Mouse (Mus musculus): ENCODE measurements around the gene En1. TPM values are rescaled to one million over a fixed set of nuclear protein-coding genes. Genes with fewer than 3 reads are reported as not detected.
A peak's percentile ranks its signal among the peaks of the same experiment; 100 is the strongest.

The En1 gene
- polyA plus RNA-seq (2015; fragmentation: Nextera tagmentation; extraction: Ambion mirVana): 9.0 and 13.6 TPM in 2 replicates

- Histone ChIP-seq H3K27ac (peak within 1 kb of the TSS; percentile 94), H3K9ac (replicated peaks) (peak within 1 kb of the TSS; percentile 84), H3K27me3 (peaks cover 78% of the 10 kb centered on the region), H3K36me3 (no peaks in the 10 kb centered on the region), H3K4me3 (replicated peaks) (peak within 1 kb of the TSS; percentile 63), H3K4me2 (replicated peaks) (peak within 1 kb of the TSS; percentile 73), H3K9me3 (no peaks in the 10 kb centered on the region), H3K4me1 (replicated peaks) (peaks cover 22% of the 10 kb centered on the region)
- WGBS: under 1% methylated on average over 35 of the region's 35 CpGs
- ATAC-seq: peak; percentile 71
Measured at GRCm38 (mm10) chr1:120602031-120602730, at the start of gene En1. Gene En1 (plus strand): TSS chr1:120602418.

GRCm38 (mm10) chr1:120556926-120557846 lies 45.0 kb upstream of the En1 start:
- Histone ChIP-seq H3K4me1 (replicated peaks) (no peaks in the 10 kb centered on the region), H3K27ac (no peak overlapping the region), H3K9me3 (no peaks in the 10 kb centered on the region), H3K4me3 (replicated peaks) (no peak overlapping the region), H3K9ac (replicated peaks) (no peak overlapping the region), H3K4me2 (replicated peaks) (no peak overlapping the region), H3K27me3 (no peaks in the 10 kb centered on the region), H3K36me3 (no peaks in the 10 kb centered on the region)
- no peak for ATAC-seq
- WGBS: 84% methylated on average over 15 of the region's 15 CpGs

GRCm38 (mm10) chr1:120558341-120559285 lies 43.6 kb upstream of the En1 start:
- no peak overlapping the region for H3K9ac ChIP-seq (replicated peaks)
- no peaks in the 10 kb centered on the region for H3K9me3 ChIP-seq
- no peak for ATAC-seq
- WGBS: 79% methylated on average over 9 of the region's 9 CpGs
- no peaks in the 10 kb centered on the region for H3K27me3 ChIP-seq
- H3K4me1 ChIP-seq (replicated peaks): no peaks in the 10 kb centered on the region
- no peak overlapping the region for H3K4me3 ChIP-seq (replicated peaks)
- no peaks in the 10 kb centered on the region for H3K36me3 ChIP-seq
- no peak overlapping the region for H3K4me2 ChIP-seq (replicated peaks)
- no peak overlapping the region for H3K27ac ChIP-seq

- no peaks in the 10 kb centered on the region for H3K9me3 ChIP-seq
- no peak for ATAC-seq
- H3K9ac ChIP-seq (replicated peaks): no peak overlapping the region
- H3K4me3 ChIP-seq (replicated peaks): no peak overlapping the region
- H3K27me3 ChIP-seq: no peaks in the 10 kb centered on the region
- no peaks in the 10 kb centered on the region for H3K4me1 ChIP-seq (replicated peaks)
- 89% methylated on average over 5 of the region's 5 CpGs for WGBS
- H3K4me2 ChIP-seq (replicated peaks): no peak overlapping the region
- H3K36me3 ChIP-seq: no peaks in the 10 kb centered on the region
- H3K27ac ChIP-seq: no peak overlapping the region
Measured at GRCm38 (mm10) chr1:120559911-120560310, 42.3 kb upstream of the En1 start.

- H3K9ac ChIP-seq (replicated peaks): no peak overlapping the region
- H3K4me3 ChIP-seq (replicated peaks): no peak overlapping the region
- H3K9me3 ChIP-seq: no peaks in the 10 kb centered on the region
- no peak for ATAC-seq
- no peaks in the 10 kb centered on the region for H3K36me3 ChIP-seq
- peaks cover 4% of the 10 kb centered on the region; the same call in 1 of the 2 replicates for H3K27me3 ChIP-seq
- H3K4me1 ChIP-seq (replicated peaks): no peaks in the 10 kb centered on the region
- no peak overlapping the region for H3K27ac ChIP-seq
- H3K4me2 ChIP-seq (replicated peaks): no peak overlapping the region
- WGBS: 68% methylated on average over 4 of the region's 4 CpGs
Measured at GRCm38 (mm10) chr1:120581306-120581705, 20.9 kb upstream of the En1 start.

GRCm38 (mm10) chr1:120585481-120585880 lies 16.7 kb upstream of the En1 start:
- ATAC-seq: no peak
- Histone ChIP-seq H3K27ac (no peak overlapping the region), H3K36me3 (no peaks in the 10 kb centered on the region), H3K4me1 (replicated peaks) (no peaks in the 10 kb centered on the region), H3K9me3 (no peaks in the 10 kb centered on the region), H3K27me3 (peaks cover 21% of the 10 kb centered on the region), H3K9ac (replicated peaks) (no peak overlapping the region), H3K4me2 (replicated peaks) (no peak overlapping the region), H3K4me3 (replicated peaks) (no peak overlapping the region)
- 33% methylated on average over 2 of the region's 2 CpGs for WGBS

GRCm38 (mm10) chr1:120586500-120587110 lies 15.6 kb upstream of the En1 start:
- Histone ChIP-seq H3K9me3 (no peaks in the 10 kb centered on the region), H3K27me3 (peaks cover 31% of the 10 kb centered on the region), H3K4me3 (replicated peaks) (no peak overlapping the region), H3K4me2 (replicated peaks) (no peak overlapping the region), H3K27ac (no peak overlapping the region), H3K9ac (replicated peaks) (no peak overlapping the region), H3K4me1 (replicated peaks) (no peaks in the 10 kb centered on the region; the same call in 1 of the 2 replicates), H3K36me3 (no peaks in the 10 kb centered on the region)
- WGBS: 13% methylated on average over 7 of the region's 7 CpGs
- peak; percentile 59 for ATAC-seq

GRCm38 (mm10) chr1:120587431-120587830 lies 14.8 kb upstream of the En1 start:
- no peak overlapping the region for H3K9ac ChIP-seq (replicated peaks)
- H3K4me1 ChIP-seq (replicated peaks): no peaks in the 10 kb centered on the region; the same call in 1 of the 2 replicates
- no peak for ATAC-seq
- no peak overlapping the region for H3K4me3 ChIP-seq (replicated peaks)
- 68% methylated on average over 9 of the region's 12 CpGs for WGBS
- peaks cover 38% of the 10 kb centered on the region for H3K27me3 ChIP-seq
- H3K36me3 ChIP-seq: no peaks in the 10 kb centered on the region
- no peak overlapping the region for H3K27ac ChIP-seq
- H3K9me3 ChIP-seq: no peaks in the 10 kb centered on the region
- no peak overlapping the region for H3K4me2 ChIP-seq (replicated peaks)

- Histone ChIP-seq H3K9ac (replicated peaks) (no peak overlapping the region), H3K9me3 (no peaks in the 10 kb centered on the region), H3K4me1 (replicated peaks) (no peaks in the 10 kb centered on the region; the same call in 1 of the 2 replicates), H3K4me2 (replicated peaks) (no peak overlapping the region), H3K27me3 (peaks cover 44% of the 10 kb centered on the region), H3K4me3 (replicated peaks) (no peak overlapping the region), H3K27ac (no peak overlapping the region), H3K36me3 (no peaks in the 10 kb centered on the region)
- WGBS: 83% methylated on average over 4 of the region's 4 CpGs
- no peak for ATAC-seq
Measured at GRCm38 (mm10) chr1:120587960-120588359, 14.3 kb upstream of the En1 start.

GRCm38 (mm10) chr1:120588362-120589027 lies 13.7 kb upstream of the En1 start:
- no peak for ATAC-seq
- no peak overlapping the region for H3K4me3 ChIP-seq (replicated peaks)
- H3K4me2 ChIP-seq (replicated peaks): no peak overlapping the region
- no peak overlapping the region for H3K27ac ChIP-seq
- H3K9me3 ChIP-seq: no peaks in the 10 kb centered on the region
- 82% methylated on average over 6 of the region's 6 CpGs for WGBS
- no peak overlapping the region for H3K9ac ChIP-seq (replicated peaks)
- H3K36me3 ChIP-seq: no peaks in the 10 kb centered on the region
- H3K27me3 ChIP-seq: peaks cover 49% of the 10 kb centered on the region
- no peaks in the 10 kb centered on the region; the same call in 1 of the 2 replicates for H3K4me1 ChIP-seq (replicated peaks)
